Mouse (Mus musculus) limb, embryonic 14.5 days (tissue): ENCODE measurements around the gene Chst11. TPM values are rescaled to one million over a fixed set of nuclear protein-coding genes. Genes with fewer than 3 reads are reported as not detected.

Experiments
- ATAC-seq: fragments of 200-750 bp; cut with Nextera tagmentation; 2 replicates; pipeline ENCODE4 v1.8.0; 2017; ENCODE audit warnings: low read depth, moderate number of reproducible peaks, moderate TSS enrichment; ENCODE audit not compliant: low FRiP score
- DNase-seq: peaks from one replicate; pipeline ENCODE4 v3.0.0-alpha.2; 2015; ENCODE audit warnings: low spot score
- H3K27ac ChIP-seq: fragments of 300-500 bp; sonication (generic); replicated peaks from 2 replicates; pipeline ENCODE4 v1.5.1; 2014; ENCODE audit warnings: low read depth, mild to moderate bottlenecking, low read length, moderate library complexity, mixed read lengths
- H3K27me3 ChIP-seq: fragments of 300-500 bp; sonication (generic); 2 replicates; pipeline ENCODE4 v1.6.1; 2014; ENCODE audit warnings: low read length, mixed read lengths; ENCODE audit not compliant: control insufficient read depth, insufficient read depth
- H3K36me3 ChIP-seq: fragments of 300-500 bp; sonication (generic); 2 replicates; pipeline ENCODE4 v1.6.1; 2014; ENCODE audit warnings: mild to moderate bottlenecking, low read length, moderate library complexity, mixed read lengths; ENCODE audit not compliant: control insufficient read depth, insufficient read depth
- H3K4me1 ChIP-seq: fragments of 300-500 bp; sonication (generic); 2 replicates; pipeline ENCODE4 v1.6.1; 2014; ENCODE audit warnings: antibody characterized with exemption, low read length, mixed read lengths; ENCODE audit not compliant: control insufficient read depth, insufficient read depth
- H3K4me2 ChIP-seq: fragments of 300-500 bp; sonication (generic); replicated peaks from 2 replicates; pipeline ENCODE4 v1.6.1; 2014; ENCODE audit warnings: low read depth, mild to moderate bottlenecking, low read length, moderate library complexity; ENCODE audit not compliant: severe bottlenecking
- H3K4me3 ChIP-seq: fragments of 300-500 bp; sonication (generic); replicated peaks from 2 replicates; pipeline ENCODE4 v1.5.1; 2014; ENCODE audit warnings: low read length
- H3K9ac ChIP-seq: fragments of 300-500 bp; sonication (generic); 2 replicates; pipeline ENCODE4 v1.6.1; 2014; ENCODE audit warnings: mild to moderate bottlenecking, low read depth, low read length, moderate library complexity; ENCODE audit not compliant: severe bottlenecking
- H3K9me3 ChIP-seq: fragments of 300-500 bp; sonication (generic); 2 replicates; pipeline ENCODE4 v1.6.1; 2016; ENCODE audit warnings: low read length; ENCODE audit not compliant: control insufficient read depth
- POLR2A ChIP-seq: fragments of 200-500 bp; IDR thresholded peaks from 2 replicates; pipeline ENCODE4 v1.8.0; 2012; ENCODE audit warnings: inconsistent platforms, mild to moderate bottlenecking, moderate library complexity, borderline replicate concordance; ENCODE audit not compliant: insufficient read depth, insufficient read length; ENCODE audit errors: extremely low read depth
- WGBS: fragments of 180-500 bp; shearing (Covaris S2); extraction: QIAGEN DNeasy Blood & Tissue Kit; methylation state at CpG from one replicate; pipeline ENCODE4 v1.1.7; 2014; 5-methylcytosine and 5-hydroxymethylcytosine counted together
- polyA plus RNA-seq, 2 experiments: library from polyadenylated mRNA; depleted of rRNA in 1 of 2; stranded (reverse) in 1 of 2; unstranded in 1 of 2; fragments of >200 nt; fragmentation: Nextera tagmentation in 1 of 2; extraction: Ambion mirVana in 1 of 2; gene quantifications; 2 replicates each; pipeline versions ENCODE4 v1.2.1 to v1.2.3; 2012 to 2014

Chst11 gene
- polyA plus RNA-seq, 2 experiments, result 5.2 to 27.6 TPM

DNA sequence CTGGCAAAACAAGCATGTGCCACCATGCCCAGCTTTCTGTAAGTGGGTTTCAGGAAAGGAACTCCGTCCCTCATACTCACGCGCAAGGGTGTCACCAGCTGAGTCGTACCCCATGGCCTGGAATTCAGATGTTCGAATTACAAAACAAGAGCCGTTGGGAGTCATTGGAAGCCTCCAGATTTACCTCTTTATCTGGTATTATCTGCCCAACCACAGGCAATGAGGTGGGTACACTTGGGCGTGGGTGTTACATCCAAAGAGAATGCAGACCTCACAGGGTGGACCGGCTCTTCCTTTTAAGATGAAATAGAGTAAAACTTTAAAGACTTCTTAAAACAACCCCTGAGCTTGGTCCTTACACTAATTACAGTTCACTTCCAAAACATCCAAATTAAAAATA is 200.9 kb downstream of the Chst11 start:
- Histone ChIP-seq H3K9ac (no peak overlapping the region), H3K27ac (no peak overlapping the region), H3K4me3 (no peak overlapping the region), H3K9me3 (no peaks in the 10 kb centered on the region), H3K4me1 (peaks cover 18% of the 10 kb centered on the region), H3K36me3 (peaks cover 1% of the 10 kb centered on the region; the same call in 1 of the 2 replicates), H3K27me3 (no peaks in the 10 kb centered on the region), H3K4me2 (no peak overlapping the region)
- 82% methylated on average over 8 of the region's 8 CpGs for WGBS
- TF ChIP-seq POLR2A, result no peak
- DNase-seq (no peak), ATAC-seq (no peak)

DNA sequence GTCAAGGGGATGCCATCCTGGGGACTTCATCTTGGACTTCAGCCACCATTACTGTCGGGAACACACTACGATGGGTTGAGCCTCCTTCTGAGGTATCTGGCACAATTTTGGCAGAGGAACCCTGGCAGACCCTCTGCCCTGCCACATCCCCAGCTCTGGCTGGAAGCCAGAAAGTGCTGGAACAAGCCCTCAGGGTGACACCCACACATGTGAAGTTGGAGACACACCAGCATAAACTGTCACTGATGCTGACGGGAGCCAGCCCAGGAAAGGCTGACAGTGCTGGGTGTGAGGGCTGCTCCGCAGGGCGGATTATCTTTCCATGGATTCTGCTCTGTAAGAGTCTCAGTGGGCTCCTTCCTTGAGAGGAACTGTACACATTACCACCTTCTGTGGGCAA is 201.7 kb downstream of the Chst11 start:
- no peak for ATAC-seq
- Histone ChIP-seq H3K4me2 (no peak overlapping the region), H3K4me3 (no peak overlapping the region), H3K27me3 (no peaks in the 10 kb centered on the region), H3K9me3 (no peaks in the 10 kb centered on the region), H3K4me1 (peaks cover 18% of the 10 kb centered on the region), H3K27ac (no peak overlapping the region), H3K9ac (no peak overlapping the region), H3K36me3 (peaks cover 8% of the 10 kb centered on the region; the same call in 1 of the 2 replicates)
- DNase-seq, result no peak
- WGBS, result 75% methylated on average over 5 of the region's 5 CpGs
- no peak for TF ChIP-seq POLR2A

DNA sequence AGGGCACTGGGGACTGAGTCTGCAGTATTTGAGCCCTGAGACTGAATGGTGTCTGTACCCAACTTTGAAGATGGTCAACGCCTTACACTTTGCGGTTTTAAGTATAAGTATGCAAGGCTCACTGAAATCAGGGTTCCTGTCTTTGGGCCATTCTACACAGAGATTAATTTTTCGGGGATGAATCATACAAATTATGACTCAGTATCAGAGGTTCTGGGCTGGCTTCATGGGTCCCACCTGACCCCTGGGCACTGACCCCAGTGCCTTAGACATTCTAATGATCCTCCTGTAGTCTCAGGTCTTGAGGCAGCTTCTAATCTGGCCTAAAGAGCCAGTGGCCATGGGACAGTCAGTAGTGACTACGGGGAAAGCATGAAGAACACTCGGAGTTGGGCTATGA is 203.8 kb downstream of the Chst11 start:
- ATAC-seq, result no peak

DNA sequence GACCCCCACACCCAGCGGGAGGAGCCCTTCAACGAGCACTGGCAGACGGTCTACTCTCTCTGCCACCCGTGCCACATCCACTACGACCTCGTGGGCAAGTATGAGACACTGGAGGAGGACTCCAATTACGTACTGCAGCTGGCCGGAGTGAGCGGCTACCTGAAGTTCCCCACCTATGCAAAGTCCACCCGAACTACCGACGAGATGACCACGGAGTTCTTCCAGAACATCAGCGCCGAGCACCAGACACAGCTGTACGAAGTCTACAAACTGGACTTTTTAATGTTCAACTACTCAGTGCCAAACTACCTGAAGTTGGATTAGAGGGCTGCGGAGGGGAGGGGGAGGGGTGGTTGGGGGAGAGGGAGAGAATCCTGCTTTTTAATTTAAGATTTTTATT is 206.2 kb downstream of the Chst11 start:
- DNase-seq (no peak), ATAC-seq (no peak)
- no peaks in the 10 kb centered on the region for H3K27me3 ChIP-seq
- peaks cover 8% of the 10 kb centered on the region; the same call in 1 of the 2 replicates for H3K36me3 ChIP-seq
- no peak overlapping the region for H3K4me2 ChIP-seq
- H3K9ac ChIP-seq, result no peak overlapping the region
- 97% methylated on average over 17 of the region's 17 CpGs for WGBS
- TF ChIP-seq POLR2A, result no peak
- no peaks in the 10 kb centered on the region for H3K4me1 ChIP-seq
- H3K27ac ChIP-seq, result no peak overlapping the region
- no peaks in the 10 kb centered on the region for H3K9me3 ChIP-seq
- H3K4me3 ChIP-seq, result no peak overlapping the region

More for the DNA sequence above, 203.8 kb downstream of the Chst11 start:
- Histone ChIP-seq H3K36me3 (peaks cover 8% of the 10 kb centered on the region; the same call in 1 of the 2 replicates), H3K27me3 (no peaks in the 10 kb centered on the region), H3K4me3 (no peak overlapping the region), H3K9me3 (no peaks in the 10 kb centered on the region), H3K9ac (no peak overlapping the region), H3K4me1 (peaks cover 8% of the 10 kb centered on the region), H3K4me2 (no peak overlapping the region), H3K27ac (no peak overlapping the region)
- DNase-seq, result no peak
- TF ChIP-seq POLR2A, result no peak
- WGBS, result 94% methylated on average over 5 of the region's 5 CpGs

DNA sequence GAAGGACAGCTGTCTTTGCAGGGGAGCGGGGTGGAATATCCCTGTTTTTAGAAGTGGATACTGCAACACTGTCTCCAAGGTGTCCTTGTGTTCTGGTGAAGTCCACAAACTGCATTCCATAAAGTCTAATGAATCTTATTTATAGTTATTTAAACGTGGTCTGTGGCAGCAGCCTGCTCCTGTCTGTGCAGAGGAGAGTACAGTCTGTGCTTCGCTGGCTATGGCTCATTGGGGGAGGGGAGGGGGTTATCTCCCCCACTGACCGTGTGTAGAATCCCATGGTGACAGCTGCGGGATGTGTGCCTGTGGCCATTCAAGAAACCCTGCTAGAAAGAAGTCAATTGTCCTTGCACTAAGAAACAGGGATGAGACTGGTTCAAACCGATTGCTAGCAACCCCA is 206.7 kb downstream of the Chst11 start:
- DNase-seq, result no peak
- peaks cover 8% of the 10 kb centered on the region; the same call in 1 of the 2 replicates for H3K36me3 ChIP-seq
- H3K4me1 ChIP-seq, result no peaks in the 10 kb centered on the region
- WGBS, result 63% methylated on average over 6 of the region's 6 CpGs
- no peaks in the 10 kb centered on the region for H3K27me3 ChIP-seq
- H3K9ac ChIP-seq, result no peak overlapping the region
- no peaks in the 10 kb centered on the region for H3K9me3 ChIP-seq
- no peak overlapping the region for H3K4me2 ChIP-seq
- no peak overlapping the region for H3K4me3 ChIP-seq
- TF ChIP-seq POLR2A, result no peak
- ATAC-seq, result peak; percentile 72
- no peak overlapping the region for H3K27ac ChIP-seq
